Mouse (Mus musculus): Measurements from ENCODE around the gene Rdx. TPM values are rescaled to one million over a fixed set of nuclear protein-coding genes. Genes with fewer than 3 reads are reported as not detected.

Rdx gene
- polyA plus RNA-seq, 1 experiment = 28.5 TPM

GRCm38 (mm10) chr9:52077692-52078091 lies 30.7 kb downstream of the Rdx start:
- TF ChIP-seq MYOD1 (IDR thresholded peaks at IDR 0.05; ENCODE audit: control insufficient read depth, insufficient read length, low read depth) (no peak), CEBPB (IDR thresholded peaks at IDR 0.05; ENCODE audit: low read depth) (no peak), MYOG (IDR thresholded peaks at IDR 0.05; ENCODE audit: control insufficient read depth, extremely low read depth, insufficient read length) (no peak), FOSL1 (IDR thresholded peaks at IDR 0.05; ENCODE audit: insufficient read depth, low read length, poor library complexity, severe bottlenecking) (no peak), CTCF (IDR thresholded peaks at IDR 0.05; ENCODE audit: control insufficient read depth, insufficient read depth, insufficient read length) (no peak), USF1 (IDR thresholded peaks at IDR 0.05; ENCODE audit: low read depth) (no peak), MAX (IDR thresholded peaks at IDR 0.05) (no peak)
- peaks cover 13% of the 10 kb centered on the region for H3K79me2 ChIP-seq (ENCODE audit: control insufficient read depth, insufficient read depth)
- H3ac ChIP-seq (ENCODE audit: control insufficient read depth, insufficient read length, low read depth) = no peak overlapping the region
- no peak overlapping the region for H3K4me3 ChIP-seq (ENCODE audit: insufficient read depth, poor library complexity, severe bottlenecking)
- H3K27me3 ChIP-seq (ENCODE audit: control insufficient read depth, insufficient read depth, insufficient read length) = no peaks in the 10 kb centered on the region
- H3K79me3 ChIP-seq (ENCODE audit: low read depth) = no peaks in the 10 kb centered on the region
- peaks cover 67% of the 10 kb centered on the region for H3K36me3 ChIP-seq (ENCODE audit: control insufficient read depth, insufficient read depth)

- H3K36me3 ChIP-seq (ENCODE audit: control insufficient read depth, insufficient read depth) = peaks cover 65% of the 10 kb centered on the region
- H3K4me3 ChIP-seq (ENCODE audit: insufficient read depth, poor library complexity, severe bottlenecking) = no peak overlapping the region
- H3K79me2 ChIP-seq (ENCODE audit: control insufficient read depth, insufficient read depth) = peaks cover 10% of the 10 kb centered on the region
- TF ChIP-seq USF1 (IDR thresholded peaks at IDR 0.05; ENCODE audit: low read depth) (no peak), MYOD1 (IDR thresholded peaks at IDR 0.05; ENCODE audit: control insufficient read depth, insufficient read length, low read depth) (no peak), MAX (IDR thresholded peaks at IDR 0.05) (no peak), MYOG (IDR thresholded peaks at IDR 0.05; ENCODE audit: control insufficient read depth, extremely low read depth, insufficient read length) (no peak), CEBPB (IDR thresholded peaks at IDR 0.05; ENCODE audit: low read depth) (no peak), CTCF (IDR thresholded peaks at IDR 0.05; ENCODE audit: control insufficient read depth, insufficient read depth, insufficient read length) (no peak), FOSL1 (IDR thresholded peaks at IDR 0.05; ENCODE audit: insufficient read depth, low read length, poor library complexity, severe bottlenecking) (no peak)
- no peaks in the 10 kb centered on the region for H3K79me3 ChIP-seq (ENCODE audit: low read depth)
- H3ac ChIP-seq (ENCODE audit: control insufficient read depth, insufficient read length, low read depth) = no peak overlapping the region
- no peaks in the 10 kb centered on the region for H3K27me3 ChIP-seq (ENCODE audit: control insufficient read depth, insufficient read depth, insufficient read length)
Observed at GRCm38 (mm10) chr9:52081979-52082378, 35.0 kb downstream of the Rdx start.

- Histone ChIP-seq H3K79me2 (ENCODE audit: control insufficient read depth, insufficient read depth) (peaks cover 6% of the 10 kb centered on the region), H3K27me3 (ENCODE audit: control insufficient read depth, insufficient read depth, insufficient read length) (no peaks in the 10 kb centered on the region), H3K79me3 (ENCODE audit: low read depth) (no peaks in the 10 kb centered on the region), H3K4me3 (ENCODE audit: insufficient read depth, poor library complexity, severe bottlenecking) (no peak overlapping the region), H3ac (ENCODE audit: control insufficient read depth, insufficient read length, low read depth) (no peak overlapping the region), H3K36me3 (ENCODE audit: control insufficient read depth, insufficient read depth) (peaks cover 65% of the 10 kb centered on the region)
- no peak for TF ChIP-seq MAX (IDR thresholded peaks at IDR 0.05)
- TF ChIP-seq FOSL1 (IDR thresholded peaks at IDR 0.05; ENCODE audit: insufficient read depth, low read length, poor library complexity, severe bottlenecking) = no peak
- no peak for TF ChIP-seq CEBPB (IDR thresholded peaks at IDR 0.05; ENCODE audit: low read depth)
- TF ChIP-seq MYOG (IDR thresholded peaks at IDR 0.05; ENCODE audit: control insufficient read depth, extremely low read depth, insufficient read length) = no peak
Observed at GRCm38 (mm10) chr9:52082414-52082813, 35.4 kb downstream of the Rdx start.

- TF ChIP-seq CEBPB (IDR thresholded peaks at IDR 0.05; ENCODE audit: low read depth) = no peak
- no peak for TF ChIP-seq MYOD1 (IDR thresholded peaks at IDR 0.05; ENCODE audit: control insufficient read depth, insufficient read length, low read depth)
- TF ChIP-seq CTCF (IDR thresholded peaks at IDR 0.05; ENCODE audit: control insufficient read depth, insufficient read depth, insufficient read length) = no peak
- no peak for TF ChIP-seq MYOG (IDR thresholded peaks at IDR 0.05; ENCODE audit: control insufficient read depth, extremely low read depth, insufficient read length)
- no peak for TF ChIP-seq USF1 (IDR thresholded peaks at IDR 0.05; ENCODE audit: low read depth)
- TF ChIP-seq MAX (IDR thresholded peaks at IDR 0.05) = no peak
- no peak for TF ChIP-seq FOSL1 (IDR thresholded peaks at IDR 0.05; ENCODE audit: insufficient read depth, low read length, poor library complexity, severe bottlenecking)
- Histone ChIP-seq H3K79me2 (ENCODE audit: control insufficient read depth, insufficient read depth) (no peaks in the 10 kb centered on the region), H3ac (ENCODE audit: control insufficient read depth, insufficient read length, low read depth) (no peak overlapping the region), H3K79me3 (ENCODE audit: low read depth) (no peaks in the 10 kb centered on the region), H3K36me3 (ENCODE audit: control insufficient read depth, insufficient read depth) (peaks cover 23% of the 10 kb centered on the region), H3K27me3 (ENCODE audit: control insufficient read depth, insufficient read depth, insufficient read length) (no peaks in the 10 kb centered on the region), H3K4me3 (ENCODE audit: insufficient read depth, poor library complexity, severe bottlenecking) (no peak overlapping the region)
Observed at GRCm38 (mm10) chr9:52091752-52092151, 44.8 kb downstream of the Rdx start.

GRCm38 (mm10) chr9:52092311-52092710 lies 45.3 kb downstream of the Rdx start:
- Histone ChIP-seq H3K36me3 (ENCODE audit: control insufficient read depth, insufficient read depth) (peaks cover 17% of the 10 kb centered on the region), H3K79me2 (ENCODE audit: control insufficient read depth, insufficient read depth) (no peaks in the 10 kb centered on the region), H3K4me3 (ENCODE audit: insufficient read depth, poor library complexity, severe bottlenecking) (no peak overlapping the region), H3K79me3 (ENCODE audit: low read depth) (no peaks in the 10 kb centered on the region), H3ac (ENCODE audit: control insufficient read depth, insufficient read length, low read depth) (no peak overlapping the region), H3K27me3 (ENCODE audit: control insufficient read depth, insufficient read depth, insufficient read length) (no peaks in the 10 kb centered on the region)
- TF ChIP-seq USF1 (IDR thresholded peaks at IDR 0.05; ENCODE audit: low read depth) (no peak), CTCF (IDR thresholded peaks at IDR 0.05; ENCODE audit: control insufficient read depth, insufficient read depth, insufficient read length) (no peak), FOSL1 (IDR thresholded peaks at IDR 0.05; ENCODE audit: insufficient read depth, low read length, poor library complexity, severe bottlenecking) (no peak), CEBPB (IDR thresholded peaks at IDR 0.05; ENCODE audit: low read depth) (no peak), MYOG (IDR thresholded peaks at IDR 0.05; ENCODE audit: control insufficient read depth, extremely low read depth, insufficient read length) (no peak), MYOD1 (IDR thresholded peaks at IDR 0.05; ENCODE audit: control insufficient read depth, insufficient read length, low read depth) (no peak), MAX (IDR thresholded peaks at IDR 0.05) (no peak)

- no peak overlapping the region for H3ac ChIP-seq (ENCODE audit: control insufficient read depth, insufficient read length, low read depth)
Observed at GRCm38 (mm10) chr9:52093108-52093507, 46.1 kb downstream of the Rdx start.

More at GRCm38 (mm10) chr9:52093108-52093507, 46.1 kb downstream of the Rdx start:
- H3K27me3 ChIP-seq (ENCODE audit: control insufficient read depth, insufficient read depth, insufficient read length) = no peaks in the 10 kb centered on the region
- H3K4me3 ChIP-seq (ENCODE audit: insufficient read depth, poor library complexity, severe bottlenecking) = no peak overlapping the region
- no peaks in the 10 kb centered on the region for H3K79me3 ChIP-seq (ENCODE audit: low read depth)
- H3K36me3 ChIP-seq (ENCODE audit: control insufficient read depth, insufficient read depth) = peaks cover 9% of the 10 kb centered on the region
- H3K79me2 ChIP-seq (ENCODE audit: control insufficient read depth, insufficient read depth) = no peaks in the 10 kb centered on the region
- TF ChIP-seq CEBPB (IDR thresholded peaks at IDR 0.05; ENCODE audit: low read depth) (no peak), MAX (IDR thresholded peaks at IDR 0.05) (no peak), MYOG (IDR thresholded peaks at IDR 0.05; ENCODE audit: control insufficient read depth, extremely low read depth, insufficient read length) (no peak), MYOD1 (IDR thresholded peaks at IDR 0.05; ENCODE audit: control insufficient read depth, insufficient read length, low read depth) (no peak), CTCF (IDR thresholded peaks at IDR 0.05; ENCODE audit: control insufficient read depth, insufficient read depth, insufficient read length) (no peak), USF1 (IDR thresholded peaks at IDR 0.05; ENCODE audit: low read depth) (no peak), FOSL1 (IDR thresholded peaks at IDR 0.05; ENCODE audit: insufficient read depth, low read length, poor library complexity, severe bottlenecking) (no peak)
